Mouse (Mus musculus) layer of hippocampus, postnatal 14 days (tissue): Measurements from ENCODE around the gene Clic6. TPM values are rescaled to one million over a fixed set of nuclear protein-coding genes. Genes with fewer than 3 reads are reported as not detected.
"Not testable (repeated sequence)": the region's sequence is repeated elsewhere in the genome, so short reads cannot be mapped to it uniquely, and the experiment has no call there.

Source experiments
- DNase-seq, 2 experiments: peaks; one replicate each; pipeline ENCODE4 v3.0.0; 2021 to 2022; ENCODE audit warnings: low spot score in 2 of 2, mixed read lengths in 1 of 2
- total RNA-seq, 2 experiments: library from RNA; stranded (reverse); gene quantifications; 2 replicates each; pipeline ENCODE4 v1.2.3; 2021

Clic6 gene
- total RNA-seq, 2 experiments from 2014 or later = 2.1 to 15.4 TPM

DNA sequence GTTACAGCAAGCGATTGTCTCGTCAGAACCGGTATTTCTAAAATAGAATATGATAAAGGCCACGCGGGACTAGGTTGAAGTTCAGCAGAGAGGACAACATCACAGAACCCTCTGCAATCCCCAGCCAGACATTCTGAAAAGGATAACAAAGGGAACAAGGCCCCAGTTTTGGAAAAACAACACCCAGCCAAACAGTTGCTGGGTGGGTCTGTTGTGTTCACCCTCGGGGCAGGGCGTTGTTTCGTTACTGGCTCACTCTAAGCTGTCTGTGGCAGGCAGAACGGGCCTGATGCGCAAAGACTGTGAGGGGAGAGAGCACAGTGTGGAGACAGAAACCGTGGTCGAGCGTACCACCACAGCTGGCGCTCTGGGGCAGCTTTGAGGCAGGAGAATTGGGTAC is 17.1 kb upstream of the Clic6 start:
- DNase-seq = no peak

DNA sequence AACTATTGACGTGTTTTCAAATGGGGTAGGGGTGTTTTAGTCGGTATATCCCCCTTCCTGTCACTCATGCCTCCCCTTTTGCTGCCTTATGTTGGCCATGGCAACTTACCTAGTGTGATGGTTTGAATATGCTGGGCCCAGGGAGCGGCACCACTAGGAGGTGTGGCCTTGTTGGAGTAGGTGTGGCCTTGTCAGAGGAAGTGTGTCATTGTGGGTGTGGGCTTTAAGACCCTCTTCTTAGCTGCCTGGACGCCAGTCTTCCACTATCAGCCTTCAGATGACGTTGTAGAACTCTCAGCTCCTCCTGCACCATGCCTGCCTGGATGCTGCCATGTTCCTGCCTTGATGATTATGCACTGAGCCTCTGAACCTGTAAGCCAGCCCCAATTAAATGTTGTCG is 14.8 kb upstream of the Clic6 start, which contains the start of gene Rcan1:
Rcan1 (minus strand) TSS at position 162 of the 400 bp plus-strand sequence.
- DNase-seq = no peak

DNA sequence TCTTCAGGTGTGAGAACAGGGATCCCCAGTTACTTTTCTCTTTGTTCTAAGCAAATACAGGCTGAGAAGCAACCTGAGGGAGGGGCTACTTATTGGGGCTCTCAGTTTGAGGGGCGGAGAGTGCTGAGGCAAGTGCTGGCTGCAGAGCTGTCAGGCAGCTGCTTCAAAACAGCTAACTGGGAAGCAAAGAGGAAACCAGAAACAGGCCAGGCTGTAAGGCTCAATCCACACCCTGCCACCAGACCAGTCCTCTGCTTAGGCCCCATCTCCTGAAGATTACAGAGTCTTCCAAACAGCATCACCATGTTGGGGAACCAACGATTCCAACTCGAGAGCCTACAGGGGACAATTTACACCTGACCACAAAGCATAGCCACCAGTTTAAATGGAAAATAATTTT is 12.6 kb upstream of the Clic6 start:
- no peak for DNase-seq

DNA sequence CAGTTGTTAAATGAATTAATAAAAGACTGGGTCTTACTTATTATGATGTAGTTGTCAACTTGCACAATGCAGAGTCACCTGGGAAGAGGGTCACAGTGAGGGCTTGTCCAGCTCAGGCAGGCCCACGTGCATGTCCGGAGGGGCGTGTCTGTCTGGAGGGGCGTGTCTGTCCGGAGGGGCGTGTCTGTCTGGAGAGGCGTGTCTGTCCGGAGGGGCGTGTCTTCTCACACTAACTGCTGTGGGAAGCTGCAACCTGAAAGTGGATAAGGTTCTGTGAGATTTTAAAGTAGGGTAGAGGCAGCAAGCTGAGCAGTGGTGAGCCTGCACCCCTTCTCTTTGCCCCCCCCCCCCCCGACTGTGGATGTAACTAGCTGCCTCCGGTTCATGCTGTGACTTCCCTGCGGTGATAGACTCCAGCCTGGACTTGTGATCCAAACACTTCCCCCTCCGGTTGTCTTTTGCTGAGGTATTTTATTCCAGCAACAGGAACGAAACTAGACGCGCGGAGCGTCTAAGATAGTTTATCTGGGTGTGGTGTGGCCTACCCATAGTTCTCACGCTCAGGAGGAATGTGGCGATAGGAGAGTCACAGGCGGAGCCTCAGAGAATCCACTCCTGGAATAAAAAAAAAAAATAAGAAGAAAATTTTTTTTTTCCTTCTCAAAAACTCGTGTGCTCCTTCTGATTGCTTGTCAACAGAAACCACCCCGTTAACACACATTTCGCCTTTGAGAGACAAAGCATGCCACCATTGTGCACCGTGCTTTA is 10.3 kb upstream of the Clic6 start:
- DNase-seq = no peak

DNA sequence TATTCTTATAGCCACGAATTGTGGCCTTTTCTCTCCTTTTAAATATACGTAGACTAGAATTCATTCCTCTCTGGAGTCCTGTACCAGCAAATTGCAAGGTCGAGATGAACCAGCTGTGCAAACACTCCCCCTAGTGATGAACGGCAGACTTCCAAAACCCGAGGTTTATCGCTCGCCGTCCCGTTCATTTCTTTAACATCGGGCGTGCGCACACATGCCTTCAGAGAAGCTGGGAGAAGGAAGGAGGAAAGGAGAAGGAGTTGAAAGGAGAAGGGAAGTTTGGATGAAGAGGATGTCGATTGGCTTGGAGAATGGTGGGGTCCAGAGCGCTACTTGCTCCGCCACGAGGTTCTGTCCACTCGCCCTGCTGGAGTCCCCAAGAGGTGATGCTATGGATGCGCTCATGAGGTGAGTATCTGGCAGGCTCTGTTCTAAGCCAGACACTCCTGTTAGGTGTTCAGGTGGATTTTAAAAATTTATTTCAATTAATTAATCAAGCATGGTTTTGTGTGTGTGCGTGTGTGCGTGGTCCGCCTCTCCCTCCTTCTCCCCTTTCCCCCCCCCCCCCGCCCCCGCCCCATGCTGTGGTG is 6.9 kb upstream of the Clic6 start:
- DNase-seq = peak; percentile 41 to 74

DNA sequence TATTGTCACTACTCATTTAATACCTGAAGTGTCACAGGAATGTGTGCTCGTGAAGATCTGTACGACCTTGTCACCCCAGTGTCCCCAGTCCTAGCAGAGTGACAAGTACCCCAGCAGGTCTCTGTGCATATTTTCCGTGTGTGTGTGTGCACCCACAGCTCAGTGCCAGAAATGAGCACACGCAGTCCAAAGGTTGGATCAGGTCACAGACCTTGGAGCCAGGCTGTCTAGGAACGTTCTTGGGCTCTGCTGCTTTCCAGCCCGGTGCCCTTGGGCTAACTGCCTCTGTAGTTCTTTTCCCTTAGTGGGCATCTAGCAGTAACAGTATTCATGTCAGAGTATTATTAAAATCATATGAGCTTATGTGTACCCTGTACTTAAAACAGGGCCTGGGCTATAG is 1.6 kb downstream of the Clic6 start:
- no peak for DNase-seq

DNA sequence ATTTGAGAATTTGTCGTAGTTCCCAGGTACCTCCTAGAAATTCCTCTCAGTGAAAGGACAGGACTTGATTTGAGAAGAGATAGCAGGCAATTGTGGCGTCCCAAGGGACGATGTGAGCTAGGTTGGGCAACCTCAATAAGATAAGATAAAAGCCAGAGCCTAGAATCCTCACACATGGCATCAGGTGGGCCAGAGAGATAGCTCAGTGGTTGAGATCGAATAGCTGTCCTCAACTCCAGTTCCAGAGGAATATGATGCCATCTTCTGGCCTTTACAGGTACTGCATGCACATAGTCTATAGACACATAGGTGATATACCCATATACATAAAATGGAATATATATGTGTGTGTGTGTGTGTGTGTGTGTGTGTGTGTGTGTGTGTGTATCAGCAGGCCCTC is 2.0 kb downstream of the Clic6 start:
- peak in 1 of 2 experiments; percentile 46 for DNase-seq

DNA sequence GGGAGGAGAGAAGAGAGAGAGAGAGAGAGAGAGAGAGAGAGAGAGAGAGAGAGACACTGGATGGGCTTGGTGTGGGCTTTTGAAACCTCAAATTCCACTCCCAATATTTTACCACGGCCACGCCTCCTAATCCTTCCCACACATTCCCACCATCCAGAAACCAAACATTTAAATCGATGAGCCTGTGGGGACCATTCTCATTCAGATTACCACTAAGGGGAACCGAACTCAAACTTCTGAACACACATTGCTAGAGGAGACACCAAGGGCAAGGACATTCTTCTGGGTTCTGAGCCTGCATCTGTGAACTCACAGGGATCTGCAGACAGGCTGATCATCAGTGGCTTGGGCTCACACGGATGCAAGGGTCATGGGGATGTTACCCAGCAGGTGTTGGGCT is 2.9 kb downstream of the Clic6 start:
- DNase-seq = no peak

DNA sequence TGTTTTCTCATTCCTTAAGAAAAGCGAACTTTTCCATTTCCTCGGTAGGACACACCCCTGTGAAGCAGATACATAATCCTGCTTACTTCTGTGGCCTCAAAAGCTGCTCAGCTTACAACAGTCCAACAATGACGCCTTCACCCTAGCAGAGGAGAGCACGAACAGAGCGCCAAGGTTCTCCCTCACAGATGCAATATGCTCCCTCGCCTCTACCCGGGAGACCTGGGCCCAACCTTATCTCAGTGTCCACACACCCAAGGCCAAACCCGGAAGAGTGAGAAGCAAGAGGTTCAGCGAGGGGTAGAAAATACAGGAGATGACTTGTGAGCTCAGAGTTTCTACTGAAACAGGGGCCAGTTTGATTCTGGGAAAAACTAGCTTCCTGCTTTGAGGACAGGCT is 3.8 kb downstream of the Clic6 start:
- DNase-seq = no peak

DNA sequence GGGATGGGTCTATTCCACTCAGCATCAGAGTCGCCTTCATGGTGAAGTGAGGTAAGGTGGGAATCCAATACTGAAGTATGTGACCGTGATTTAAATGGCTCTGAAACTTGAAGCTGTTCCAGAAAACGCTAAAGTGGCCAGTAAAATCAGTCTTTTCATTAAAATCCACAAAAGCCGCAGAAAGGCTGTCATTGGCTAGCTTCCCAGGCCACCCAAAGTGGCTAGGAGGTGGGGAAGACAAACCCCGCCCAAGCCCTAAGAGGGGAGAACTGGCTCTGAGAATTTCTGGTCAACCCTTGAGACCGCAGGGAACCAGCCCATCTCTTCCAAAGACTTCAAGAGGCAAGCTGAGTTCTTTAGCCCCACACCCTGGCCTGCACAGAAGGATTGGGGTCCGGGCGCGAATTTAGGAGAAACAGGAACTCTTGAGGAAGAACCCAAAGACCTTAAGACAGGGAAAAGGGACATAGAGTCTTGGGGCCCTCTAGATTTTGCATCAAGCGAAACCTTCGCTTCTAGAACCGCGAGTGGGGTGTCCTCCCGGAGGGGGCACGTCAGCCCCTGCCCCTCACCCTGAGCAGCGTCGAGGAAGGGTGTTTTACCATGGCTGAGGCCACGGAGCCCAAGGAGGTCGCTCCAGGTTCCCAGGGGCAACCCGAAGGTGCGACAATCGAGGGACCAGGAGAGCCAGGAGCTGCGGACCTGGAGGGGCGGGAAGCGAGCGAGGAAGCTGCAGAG is 12.5 kb downstream of the Clic6 start:
- no peak for DNase-seq

DNA sequence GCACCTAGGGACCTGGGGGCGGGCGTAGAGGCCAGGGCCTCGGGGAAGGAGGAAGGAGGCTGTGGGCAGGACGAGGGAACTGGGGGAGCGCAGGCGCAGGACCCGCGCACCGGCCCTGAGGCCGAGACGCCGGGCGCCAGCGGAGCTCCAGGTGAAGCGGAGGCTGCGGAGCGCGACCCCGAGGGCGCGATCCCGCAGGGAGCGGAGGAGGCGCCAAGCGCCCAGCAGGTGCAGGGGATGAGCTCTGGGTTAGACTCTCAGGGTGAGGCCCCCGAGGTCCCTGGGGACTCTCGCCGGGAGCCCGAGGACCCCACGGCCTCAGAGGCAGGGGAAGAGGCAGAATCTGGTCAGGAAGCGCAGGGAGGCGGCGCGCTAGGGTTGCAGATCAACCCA is 13.0 kb downstream of the Clic6 start:
- DNase-seq = no peak

DNA sequence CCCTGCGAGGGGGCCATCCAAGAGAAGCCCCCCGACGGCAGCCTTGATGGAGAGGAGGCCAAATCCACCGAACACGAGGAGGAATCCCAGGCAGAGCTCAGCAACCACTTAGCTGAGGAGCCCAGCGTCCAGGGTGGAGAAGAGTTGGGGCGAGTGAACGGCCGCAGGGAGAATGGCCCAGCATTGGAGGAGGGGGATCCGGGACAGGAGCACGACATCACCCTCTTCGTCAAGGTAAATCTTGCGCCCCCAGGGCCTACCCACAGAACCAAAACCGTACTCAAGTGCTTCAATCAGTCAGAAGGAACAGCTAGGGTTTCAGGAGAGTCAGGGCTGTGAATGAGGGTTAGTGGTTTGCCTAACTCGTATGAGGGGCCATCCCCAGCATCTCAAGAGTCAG is 13.8 kb downstream of the Clic6 start:
- no peak for DNase-seq

DNA sequence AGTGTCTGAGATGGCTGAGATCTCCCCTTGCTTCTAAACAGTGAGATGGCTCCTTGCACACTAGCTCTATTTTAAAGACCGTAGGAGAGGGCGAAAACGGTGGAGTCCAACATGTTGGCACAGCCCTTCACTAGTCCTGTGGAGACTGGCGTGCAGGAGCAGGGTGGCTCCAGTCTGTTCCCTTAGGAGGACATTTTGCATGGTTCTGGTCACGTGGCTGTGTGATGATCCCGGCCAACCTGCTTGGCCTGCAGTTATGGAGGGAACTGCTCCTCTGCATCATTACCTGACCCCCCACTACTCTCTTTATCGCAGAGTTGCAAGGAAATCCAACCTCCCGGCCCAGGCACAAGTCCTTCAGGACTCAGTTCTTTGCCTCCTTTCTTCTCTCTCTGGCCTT is 15.0 kb downstream of the Clic6 start:
- no peak for DNase-seq

DNA sequence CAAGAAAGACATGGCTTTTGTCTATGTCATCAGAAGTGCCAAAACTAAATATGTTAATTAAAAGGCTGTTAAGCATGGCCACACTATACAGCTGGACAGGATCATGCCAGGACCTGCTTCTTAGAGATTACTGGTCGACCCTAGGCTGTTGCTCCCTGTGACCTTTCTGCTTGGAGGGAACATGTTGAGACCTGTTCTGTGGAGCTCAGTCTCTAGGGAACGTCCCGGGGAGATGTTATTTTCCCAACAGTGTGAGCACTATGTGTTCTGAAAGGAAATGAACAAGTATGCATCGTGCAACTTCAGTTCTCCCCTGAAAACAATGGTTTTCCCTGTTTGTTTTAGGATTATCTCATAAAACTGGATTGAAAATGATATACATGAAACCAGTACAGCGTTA is 17.6 kb downstream of the Clic6 start:
- DNase-seq = no peak

DNA sequence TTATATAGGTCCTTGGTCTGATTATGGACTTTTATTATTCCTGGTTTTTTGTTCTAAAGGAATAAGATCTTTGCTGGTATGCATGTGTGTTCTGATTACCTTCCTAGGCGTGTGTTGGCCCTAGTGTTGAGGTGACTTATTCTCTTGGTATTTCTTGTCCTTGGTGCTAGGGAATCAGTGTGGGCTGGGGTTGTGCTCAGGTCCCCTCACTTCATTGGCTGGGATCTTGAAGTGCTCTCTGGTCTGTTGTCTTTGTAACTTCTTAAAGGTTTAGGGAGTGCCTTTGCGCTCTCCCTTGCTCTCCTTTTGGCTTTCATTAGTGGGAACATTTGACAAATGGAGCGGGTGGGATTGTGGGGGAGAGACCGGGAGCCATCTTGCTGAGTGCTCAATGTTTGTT is 22.0 kb downstream of the Clic6 start:
- DNase-seq = no peak

DNA sequence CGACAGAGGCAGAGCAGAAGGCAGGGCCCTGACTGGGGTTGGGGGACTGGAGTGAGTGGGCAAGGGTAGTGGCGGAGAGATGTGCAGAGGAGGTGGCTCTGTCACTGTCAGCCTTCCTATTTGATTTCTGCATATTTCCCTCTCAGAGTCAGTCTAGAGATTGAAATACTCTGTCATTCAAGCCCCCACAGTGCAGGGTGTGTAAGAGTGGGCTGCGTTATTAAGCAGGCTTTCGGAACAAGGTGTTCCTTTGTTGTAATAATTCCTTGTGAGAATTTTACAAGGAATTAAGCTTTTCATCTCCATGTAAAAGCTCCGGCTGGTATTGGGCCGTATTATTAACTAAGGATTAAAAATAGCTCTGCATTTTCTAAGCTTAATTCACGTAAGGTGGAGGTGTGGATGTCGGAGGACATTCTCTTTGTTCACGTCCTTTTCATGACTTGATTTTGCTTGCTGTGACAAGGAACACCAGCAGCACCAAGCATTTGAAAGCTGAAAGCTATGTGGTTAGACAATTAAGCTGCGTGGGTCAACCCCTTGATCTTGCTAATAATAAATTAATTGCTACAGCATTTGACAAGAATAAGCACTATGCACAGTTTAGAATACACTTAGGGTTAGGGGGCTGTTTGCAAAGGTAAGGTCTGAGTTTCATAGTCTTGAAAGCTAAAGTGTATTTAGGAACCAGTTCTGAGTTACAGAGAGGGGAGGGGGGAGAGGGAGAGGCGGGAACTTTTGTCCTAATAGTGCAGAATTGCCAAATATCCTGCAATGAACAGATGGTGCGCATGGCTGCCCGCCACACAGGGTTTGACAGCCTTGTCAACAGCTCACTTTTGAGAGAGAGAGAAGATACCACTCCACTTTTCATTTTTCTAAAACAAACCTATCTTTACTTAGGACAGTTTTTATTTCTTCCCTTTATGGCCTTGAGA is 25.6 kb downstream of the Clic6 start:
- peak; percentile 50 to 76 for DNase-seq

DNA sequence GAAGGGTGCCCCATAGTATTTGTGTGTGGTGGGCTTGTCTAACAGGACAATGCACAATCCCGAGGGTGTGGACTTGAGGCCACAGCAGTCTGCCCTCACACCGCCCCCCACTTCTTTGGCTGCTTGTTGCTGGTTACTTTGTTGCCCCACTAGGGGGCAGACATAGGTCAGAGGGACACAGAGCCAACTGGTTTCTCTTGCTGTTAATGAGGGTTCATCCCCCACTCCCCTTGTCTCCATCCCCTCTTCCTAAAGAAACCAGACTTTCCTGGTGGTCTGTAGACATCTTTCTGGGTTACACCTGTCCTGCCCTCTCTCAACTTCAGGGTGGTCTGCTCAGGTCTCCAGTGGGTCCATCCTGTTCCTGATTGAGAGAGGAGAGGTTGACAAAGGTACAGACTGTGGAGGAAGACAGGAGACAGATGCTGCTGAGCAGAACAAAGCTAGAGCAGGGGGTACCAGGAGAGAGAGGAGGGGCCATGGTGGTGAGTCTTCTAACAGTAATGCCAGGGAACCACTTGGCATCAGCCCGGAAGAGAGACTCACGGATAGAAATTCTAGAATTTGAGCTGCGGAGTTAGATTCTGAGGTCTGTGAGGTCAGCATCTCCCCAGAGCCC is 26.3 kb downstream of the Clic6 start:
- peak in 1 of 2 experiments; percentile 31 for DNase-seq

DNA sequence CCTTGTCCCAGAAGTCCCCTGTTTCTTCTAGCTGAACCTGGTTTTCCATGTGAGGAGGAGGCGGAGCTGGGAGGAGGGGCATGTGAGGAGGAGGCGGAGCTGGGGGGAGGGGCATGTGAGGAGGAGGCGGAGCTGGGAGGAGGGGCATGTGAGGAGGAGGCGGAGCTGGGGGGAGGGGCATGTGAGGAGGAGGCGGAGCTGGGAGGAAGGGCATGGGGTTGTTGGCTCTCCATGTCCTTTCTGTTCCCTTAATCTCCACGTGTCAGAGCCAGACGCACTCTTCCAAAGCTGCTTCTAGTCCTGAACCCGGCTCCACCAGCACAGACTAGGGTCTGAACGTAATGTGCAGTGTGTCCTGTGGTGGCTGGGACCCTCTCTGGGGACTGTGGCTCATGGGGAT is 29.4 kb downstream of the Clic6 start:
- DNase-seq = not testable (repeated sequence)

DNA sequence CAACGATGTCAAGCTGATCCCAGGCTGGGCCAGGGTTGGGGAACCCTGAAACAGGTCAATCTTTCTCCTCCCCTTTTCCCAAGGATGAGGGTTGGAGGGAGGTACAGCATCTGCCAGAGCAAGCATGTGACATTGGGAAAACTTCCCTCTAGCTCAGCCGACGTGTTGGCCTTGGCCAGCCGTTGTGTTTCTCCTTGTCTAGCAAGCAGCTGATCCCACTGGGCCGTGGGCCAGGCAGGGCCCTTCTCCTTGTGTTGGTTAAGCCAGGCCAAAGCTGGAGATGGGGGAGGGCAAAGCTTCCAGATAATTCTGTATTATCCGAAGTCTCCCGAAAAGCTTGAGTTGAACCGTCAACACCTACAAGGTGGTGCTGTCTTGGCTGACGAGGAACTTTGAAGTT is 30.6 kb downstream of the Clic6 start:
- no peak for DNase-seq

DNA sequence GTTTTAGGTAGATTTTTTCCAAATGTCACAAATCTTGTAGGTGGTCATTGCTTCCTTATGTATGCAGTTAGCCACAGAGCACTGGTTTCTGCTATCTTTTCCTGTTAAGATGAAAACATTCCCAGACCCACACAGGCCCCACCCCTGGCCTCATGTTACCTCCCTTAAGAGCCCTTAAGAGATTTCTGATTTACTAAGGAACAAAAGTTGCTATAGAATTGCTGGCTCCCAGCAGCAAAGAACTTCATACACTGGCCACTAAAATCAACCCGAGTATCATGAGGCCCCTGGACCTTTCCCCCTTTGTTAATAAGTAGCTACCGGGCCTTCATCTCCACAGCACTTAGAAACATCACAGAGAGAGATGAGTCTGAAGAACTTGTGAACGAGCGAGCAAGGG is 33.2 kb downstream of the Clic6 start:
- DNase-seq = no peak
